Mouse (Mus musculus) 3T3-L1 (cell line): ENCODE measurements around the gene Dkkl1.

ENCODE experiments used
- DNase-seq: peaks from one replicate; pipeline ENCODE4 v3.0.0-alpha.2; 2015; ENCODE audit warnings: low read depth, low spot score

The Dkkl1 gene

DNA sequence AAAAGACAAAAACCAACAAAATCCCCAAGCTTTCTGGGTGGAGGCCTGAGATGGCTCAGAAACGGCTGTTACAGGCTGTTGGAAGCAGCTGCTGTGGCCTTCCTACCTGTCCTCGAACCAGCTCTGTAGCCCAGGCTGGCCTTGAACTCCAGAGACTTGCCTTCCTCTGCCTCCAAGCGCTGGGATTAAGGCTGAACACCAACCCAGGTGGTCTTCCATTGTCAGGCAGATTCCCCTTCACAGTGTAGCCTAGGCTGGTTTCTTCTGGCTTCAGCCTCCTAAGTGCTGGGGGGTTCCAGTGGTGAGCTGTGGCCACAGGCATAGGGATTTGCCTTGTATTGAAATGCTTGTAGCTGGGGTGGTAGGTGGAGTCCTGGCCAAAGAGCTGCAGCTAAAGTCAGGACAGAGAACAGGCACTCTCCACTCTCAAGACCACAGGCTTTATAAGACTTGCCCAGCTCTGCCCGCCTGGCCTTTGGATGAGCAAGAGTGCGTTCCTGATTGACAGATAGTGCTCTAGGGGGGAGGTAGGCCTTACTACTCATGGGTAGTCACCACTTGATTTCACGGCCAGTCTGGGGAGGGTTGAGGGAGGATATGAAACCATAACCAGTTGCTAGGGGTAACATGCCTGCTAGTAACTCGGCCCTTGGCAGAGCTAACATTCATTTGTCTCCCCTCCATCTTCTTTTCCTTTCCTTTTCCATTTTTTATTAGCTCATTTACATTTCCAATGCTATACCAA, 17.7 kb upstream of the Dkkl1 start:
- DNase-seq, result no peak

DNA sequence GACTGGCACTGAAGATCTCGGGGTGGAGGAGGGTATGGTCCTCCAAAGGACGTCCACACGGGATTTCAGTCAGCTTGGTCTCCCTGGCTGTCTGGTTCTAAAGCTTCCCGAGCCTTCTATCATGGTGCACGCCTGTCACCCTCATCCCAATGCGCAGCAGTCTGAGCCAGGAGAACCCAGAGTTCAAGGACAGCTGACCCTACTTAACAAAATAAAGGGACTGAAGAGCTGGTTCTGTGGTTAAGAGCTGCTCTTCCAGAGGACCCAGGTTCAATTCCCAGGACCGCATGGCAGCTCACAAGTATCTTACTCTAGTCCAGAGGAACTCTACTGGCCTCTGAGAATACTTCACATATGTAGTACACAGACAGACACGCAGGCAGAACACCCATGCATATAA, 17.1 kb upstream of the Dkkl1 start:
- DNase-seq, result no peak

DNA sequence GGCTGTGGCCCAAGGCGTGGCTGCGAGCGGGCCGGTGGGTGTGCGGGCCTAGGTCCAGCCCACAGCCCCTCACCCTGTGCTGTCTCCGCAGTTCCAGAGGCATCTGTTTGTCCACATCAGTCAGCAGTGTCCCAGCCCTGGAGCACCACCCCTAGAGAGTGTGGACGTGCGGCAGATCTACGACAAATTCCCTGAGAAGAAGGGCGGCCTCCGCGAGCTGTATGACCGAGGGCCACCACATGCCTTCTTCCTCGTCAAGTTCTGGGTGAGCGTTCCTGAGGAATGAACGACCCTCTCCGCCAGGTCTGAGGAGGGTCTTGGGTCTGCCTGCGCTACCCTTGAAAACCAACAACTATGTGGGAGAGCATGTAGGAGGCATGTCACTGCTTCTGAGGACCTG, 16.6 kb upstream of the Dkkl1 start:
- DNase-seq, result no peak

DNA sequence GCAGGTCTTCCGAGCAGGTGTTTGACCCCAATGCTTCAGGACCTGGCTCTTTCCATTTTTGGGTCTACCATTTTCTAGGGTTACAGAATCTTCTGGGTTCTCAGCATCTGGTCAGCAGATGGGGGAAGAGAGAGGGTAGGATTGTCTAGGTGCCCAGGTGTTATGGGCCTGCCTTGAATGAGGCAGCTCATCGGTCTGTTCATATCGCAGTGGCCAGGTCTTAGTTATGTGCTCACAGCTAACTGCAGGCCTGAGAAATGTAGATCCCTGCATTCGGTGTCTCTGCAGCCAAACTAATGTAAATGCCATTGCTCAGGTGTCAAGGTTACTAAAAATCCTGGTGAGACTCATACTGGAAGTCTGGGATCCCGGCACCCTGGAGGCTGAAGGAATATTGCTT, 14.5 kb upstream of the Dkkl1 start:
- DNase-seq, result no peak

DNA sequence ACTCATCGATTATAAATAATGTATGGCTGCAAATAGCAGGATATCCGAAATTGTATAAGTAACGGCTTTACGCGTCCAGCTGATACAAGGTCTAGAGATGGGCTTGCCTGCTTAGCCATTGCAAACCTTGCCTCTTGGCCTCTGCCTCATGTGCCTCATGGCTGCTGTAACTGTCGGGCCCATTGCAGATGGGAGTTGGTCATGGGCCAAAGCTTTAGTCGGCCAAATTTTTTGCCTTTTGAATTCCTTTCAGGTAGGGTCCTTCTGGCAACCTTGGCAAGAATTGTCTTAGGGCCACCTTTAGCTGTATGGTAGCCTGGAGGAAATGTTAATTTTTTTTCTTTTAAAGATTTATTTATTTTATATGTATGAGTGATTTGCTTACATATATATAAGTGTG, 12.9 kb upstream of the Dkkl1 start:
- DNase-seq, result no peak

DNA sequence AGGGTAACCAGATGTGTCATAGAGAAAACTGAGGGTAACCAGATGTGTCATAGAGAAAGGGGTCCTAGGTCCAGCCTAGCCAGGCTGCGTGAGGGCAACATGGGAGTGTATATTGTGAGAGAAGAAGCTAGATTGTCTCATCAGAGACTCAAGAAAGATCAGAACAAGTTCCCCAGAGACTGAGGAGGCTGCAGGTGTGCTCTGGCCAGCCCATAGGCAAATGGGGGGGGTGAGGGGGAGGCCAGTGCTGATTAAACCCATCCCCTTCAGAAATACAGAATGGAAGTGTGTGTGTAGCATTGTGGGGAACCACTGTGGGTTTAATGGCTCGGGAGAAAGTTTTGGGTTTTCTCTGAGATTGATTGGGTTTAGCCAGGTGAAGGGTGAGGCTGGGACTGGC, 9.7 kb upstream of the Dkkl1 start:
- DNase-seq, result no peak

DNA sequence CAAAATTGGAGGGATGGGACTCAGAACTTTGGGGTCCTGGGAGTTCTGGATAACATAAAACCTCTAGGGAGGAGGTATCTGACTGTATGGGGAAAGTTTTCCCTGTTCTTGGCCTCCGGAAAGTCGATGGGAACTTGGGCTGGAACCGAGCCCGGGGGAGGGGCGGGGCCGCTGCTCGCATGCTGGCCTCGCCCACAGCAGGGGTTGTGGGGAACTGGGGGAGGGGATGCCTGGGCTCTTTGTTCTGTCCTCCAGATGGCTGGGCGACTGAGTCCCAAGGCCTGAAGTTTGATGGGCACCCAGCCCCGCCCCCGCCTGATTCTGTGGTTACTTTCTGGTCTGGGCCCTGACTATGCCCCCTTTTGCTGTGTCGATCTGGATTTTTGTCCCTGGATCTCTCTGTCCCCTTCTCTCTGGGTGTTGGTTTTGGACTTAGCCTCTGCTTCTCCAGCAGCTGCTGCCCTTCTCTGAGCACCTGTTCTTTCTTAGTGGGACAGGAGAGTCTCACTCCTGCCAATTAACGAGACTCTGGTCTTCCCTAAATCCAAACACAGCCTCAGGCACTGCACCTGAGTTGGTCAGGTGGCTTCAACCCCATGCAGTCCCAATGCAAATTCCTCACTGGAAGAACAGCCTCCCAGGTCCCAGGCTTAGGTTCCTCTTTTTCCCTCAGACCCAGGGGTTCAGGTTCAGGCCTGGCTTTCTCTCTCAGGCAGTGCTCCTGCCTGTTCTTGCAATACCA, 4.7 kb upstream of the Dkkl1 start:
- peak; percentile 73 for DNase-seq

DNA sequence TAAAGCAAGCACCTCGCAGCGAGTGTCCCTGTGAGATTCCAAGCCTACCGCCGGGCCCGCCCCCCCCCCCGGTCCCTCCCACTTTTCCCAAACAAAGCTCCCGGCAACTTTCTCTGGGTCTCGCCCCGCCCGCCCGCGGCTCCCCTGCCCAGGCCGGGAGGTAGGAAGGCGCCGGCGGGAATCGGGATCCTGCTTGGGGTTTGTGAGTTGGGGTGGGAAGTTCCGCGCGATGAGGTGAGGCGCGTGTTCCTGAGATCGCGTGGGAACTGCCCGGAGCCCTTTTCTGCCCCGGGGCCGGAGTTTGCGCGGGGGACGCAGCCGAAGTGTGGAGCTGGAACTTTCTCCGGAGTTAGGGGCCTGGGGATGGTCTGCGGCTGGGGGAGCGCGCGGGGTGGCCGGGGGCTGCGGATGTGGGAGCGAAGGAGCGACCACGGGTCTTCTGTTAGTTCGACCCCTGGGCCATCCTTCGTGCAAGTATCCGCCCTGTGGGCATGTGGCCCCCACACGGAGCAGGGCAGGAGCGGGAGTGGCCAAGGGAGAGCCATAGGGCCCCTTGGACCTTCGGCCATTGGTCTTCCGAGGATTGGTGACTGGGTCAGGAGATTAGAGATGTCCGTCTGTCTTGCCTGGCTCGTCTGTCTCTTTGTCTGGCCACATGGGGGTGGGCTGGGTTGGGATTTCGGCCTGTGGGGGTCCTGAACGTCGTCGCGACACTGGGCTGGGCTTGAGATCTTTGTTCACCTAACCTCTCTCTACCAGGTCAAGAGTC, 3.9 kb upstream of the Dkkl1 start, which contains the start of gene Tead2:
Gene Tead2, plus strand, starts transcription at position 81 of the 769 bp plus-strand sequence.
- DNase-seq, result peak; percentile 70

DNA sequence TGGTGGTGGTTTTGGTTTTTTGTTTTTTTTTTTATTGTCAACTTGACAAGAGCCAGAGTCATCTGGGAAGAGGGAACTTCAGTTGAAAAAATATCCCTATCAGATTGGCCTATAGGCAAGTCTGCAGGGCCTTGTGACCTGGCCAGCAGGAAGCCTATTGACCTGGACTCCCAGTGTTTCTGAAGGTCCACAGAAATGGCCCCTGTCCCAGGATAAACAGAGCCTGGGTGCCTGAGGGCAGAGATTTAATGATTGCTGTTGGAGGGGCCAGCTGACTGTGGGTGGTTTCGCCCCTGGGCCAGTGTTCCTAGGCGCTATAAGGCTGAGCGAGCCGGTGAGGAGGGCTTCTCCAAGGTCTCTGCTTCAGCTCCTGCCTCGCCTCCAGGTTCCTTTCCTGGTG, 1.8 kb upstream of the Dkkl1 start:
- no peak for DNase-seq

DNA sequence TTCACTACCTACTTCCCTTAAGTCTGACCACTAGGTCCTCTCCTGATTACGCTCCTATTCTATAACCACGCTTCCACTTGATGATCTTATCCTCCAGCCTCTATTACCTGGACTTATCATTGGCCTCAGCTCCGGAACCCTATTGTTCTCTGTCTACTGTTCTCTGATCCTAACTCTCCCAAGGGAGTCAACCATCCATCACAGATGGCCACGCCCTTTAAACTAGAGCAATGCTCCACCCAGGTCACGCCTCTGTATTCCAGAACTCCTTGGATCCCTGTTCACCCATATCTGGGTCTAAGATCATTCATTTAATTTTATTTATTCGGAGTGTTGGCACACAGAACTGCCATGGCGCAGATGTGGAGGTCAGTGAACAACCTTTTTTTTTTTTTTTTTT, 409 bp upstream of the Dkkl1 start:
- no peak for DNase-seq

DNA sequence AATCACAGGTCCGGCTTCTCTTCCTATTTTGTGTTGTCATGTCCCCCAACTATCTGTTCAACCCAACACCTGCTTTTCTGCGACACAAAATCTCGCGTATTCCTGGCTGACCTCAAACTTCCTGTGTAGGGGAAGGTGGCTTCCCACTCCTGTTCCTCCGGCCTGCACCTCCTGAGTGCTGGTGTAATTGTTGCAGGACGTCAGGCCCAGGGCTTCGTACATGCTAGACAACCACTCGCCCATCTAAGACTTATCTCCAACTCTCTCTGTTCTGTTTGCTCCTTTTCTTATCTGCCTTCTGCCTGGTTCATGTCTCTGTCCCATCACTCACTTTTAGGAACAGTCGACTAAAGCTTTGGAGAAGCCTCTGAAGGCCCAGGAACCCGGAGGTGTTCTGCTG, 877 bp downstream of the Dkkl1 start:
- no peak for DNase-seq

DNA sequence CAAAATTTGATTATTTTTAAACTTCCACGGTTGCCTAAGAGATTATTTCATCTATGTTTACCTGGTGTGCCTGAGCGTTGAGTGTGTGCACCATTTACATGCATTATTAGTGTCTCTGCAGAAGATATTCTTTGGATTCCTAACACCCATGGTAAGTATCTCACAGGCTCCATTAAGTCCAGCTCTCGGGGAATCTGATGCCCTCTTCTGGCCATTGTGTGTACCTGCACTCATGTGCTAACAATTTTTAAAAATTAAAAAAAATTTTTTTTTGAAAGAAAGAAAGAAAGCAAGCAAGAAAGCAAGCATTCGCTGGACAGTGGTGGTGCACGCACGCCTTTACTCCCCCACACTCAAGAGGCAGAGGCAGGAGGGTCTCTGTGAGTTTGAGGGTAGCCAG, 3.7 kb downstream of the Dkkl1 start:
- peak; percentile 8 for DNase-seq

DNA sequence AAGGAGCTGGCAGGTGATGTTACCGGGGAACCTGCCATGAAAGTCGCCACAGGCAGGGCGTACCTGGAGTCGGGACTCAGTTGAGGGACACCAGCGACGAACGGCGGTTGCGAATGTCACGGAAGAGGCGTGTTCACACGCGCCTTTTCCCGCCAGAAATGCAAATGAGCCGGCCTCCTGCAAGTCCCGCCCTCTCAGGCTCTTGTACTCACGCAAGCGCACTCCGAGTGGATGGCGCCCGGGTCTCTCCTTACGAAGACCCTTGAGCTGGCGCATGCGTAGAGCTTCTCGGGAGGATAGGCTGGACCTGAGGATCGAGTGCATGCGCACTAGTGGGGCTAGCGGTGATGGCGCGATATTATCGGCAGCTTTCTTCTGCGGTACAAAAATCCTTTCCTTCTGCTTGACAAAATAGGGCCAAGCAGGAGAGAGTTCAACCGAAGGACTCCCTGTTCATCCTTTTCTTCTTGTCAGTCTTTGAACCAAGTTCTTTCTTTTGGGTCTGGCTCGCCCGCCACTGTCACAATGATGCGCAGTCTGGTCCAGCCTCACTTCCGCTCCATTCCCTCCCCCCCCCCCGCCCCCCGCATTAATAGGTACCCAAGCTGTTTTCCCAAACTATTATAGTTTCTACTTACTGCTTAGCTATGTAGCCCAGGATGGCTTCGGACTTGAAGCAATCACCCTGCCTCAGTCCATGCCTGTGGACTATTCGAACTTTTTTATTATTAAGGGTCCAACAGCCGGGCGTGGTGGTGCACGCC, 7.4 kb downstream of the Dkkl1 start, which contains the start of gene Ccdc155:
Gene Ccdc155, minus strand, starts transcription at position 513 of the 764 bp plus-strand sequence.
- no peak for DNase-seq

DNA sequence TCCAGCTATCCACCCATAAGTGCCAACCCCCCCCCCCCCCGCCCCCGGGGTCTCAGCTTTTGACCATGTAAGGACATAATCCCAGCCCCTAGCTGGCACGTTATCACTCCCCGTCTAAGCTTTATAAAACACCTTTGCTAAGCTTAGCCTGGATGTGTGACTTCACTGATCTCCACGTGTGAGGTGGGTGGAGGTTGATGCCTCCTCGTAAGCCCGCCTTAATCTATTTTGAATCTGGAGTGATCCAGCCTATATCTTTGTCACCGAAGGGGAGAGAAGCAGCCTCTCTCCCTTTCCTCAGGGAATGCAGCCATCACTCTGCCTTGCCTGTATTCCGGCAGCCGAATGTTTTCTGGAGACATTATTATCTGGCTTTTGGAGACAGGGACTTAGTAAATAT, 9.3 kb downstream of the Dkkl1 start:
- no peak for DNase-seq

DNA sequence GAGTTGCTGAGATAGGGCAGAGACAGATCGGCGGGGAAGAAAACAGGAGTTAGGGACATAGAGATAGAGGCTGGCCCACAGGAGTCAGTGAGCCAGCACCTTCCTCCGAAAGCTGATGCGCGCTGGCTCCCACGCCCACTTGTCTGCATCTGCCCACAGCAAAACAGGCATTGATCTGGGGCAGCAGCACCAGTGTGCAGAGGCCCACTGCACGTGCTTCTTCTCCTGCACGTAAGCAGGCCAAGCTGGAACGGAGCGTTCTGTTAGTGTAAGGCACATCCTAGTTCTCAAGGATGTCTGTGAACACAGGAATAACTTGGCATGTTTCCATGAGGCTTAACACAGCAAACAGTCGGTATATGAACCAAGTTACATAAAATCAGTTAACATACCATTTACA, 13.0 kb downstream of the Dkkl1 start:
- no peak for DNase-seq

DNA sequence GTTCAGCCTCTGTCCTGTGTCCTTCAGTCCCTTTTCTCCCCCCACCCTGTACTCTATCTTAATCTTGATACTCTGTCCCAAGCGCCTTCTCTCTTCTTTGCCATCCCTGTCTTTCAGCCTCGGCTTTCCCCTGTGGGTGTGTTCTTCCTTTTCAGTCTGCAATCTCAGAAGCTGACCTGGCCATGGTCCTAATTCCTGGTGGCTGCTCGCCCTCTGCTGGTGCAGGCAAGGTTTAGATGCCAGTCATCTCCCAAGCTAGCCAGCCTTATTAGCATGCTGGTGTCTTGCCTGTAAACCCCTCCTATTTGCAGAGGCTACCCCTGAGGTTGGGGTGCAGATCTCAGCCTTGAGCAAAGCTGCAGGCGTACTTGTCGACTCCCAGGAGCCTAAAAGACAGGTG, 13.5 kb downstream of the Dkkl1 start:
- peak; percentile 85 for DNase-seq

DNA sequence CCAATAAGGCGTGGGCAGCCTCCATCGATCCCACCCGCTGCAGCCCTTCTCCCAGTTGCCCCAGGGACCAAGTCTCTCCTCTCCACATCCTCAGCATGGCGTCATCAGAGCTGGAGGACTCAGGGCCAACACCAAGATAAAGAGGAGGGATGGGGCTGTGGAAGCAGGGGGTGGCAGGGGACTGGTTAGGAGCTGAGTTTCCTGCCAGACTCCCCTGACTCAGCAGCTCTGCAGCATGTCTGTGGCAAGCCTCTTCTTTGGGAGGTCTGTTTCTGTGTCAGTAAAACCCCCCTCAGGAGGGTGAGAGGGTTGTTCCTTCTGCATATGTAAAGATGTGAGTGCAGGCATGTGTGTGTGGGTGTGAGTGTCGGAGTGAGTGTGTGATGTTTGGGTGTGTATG, 15.0 kb downstream of the Dkkl1 start:
- no peak for DNase-seq

DNA sequence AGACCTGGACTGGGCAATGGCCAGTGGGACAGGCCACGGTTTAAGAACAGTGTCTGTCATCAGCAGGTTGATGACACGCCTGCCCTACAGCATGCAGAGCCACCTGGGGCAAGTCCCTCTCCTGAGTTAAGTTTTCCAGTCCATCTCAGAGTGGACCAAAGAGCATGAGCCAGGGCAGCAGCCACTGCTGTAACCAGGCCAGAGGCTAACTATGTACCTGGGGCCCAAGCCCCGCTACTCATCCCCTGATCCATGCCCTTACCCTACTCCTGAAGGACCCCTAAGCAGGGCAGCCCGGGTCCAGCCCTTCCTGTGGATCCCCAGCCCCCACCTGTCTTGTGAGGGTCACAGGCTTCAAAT, 15.8 kb downstream of the Dkkl1 start:
- DNase-seq, result no peak

DNA sequence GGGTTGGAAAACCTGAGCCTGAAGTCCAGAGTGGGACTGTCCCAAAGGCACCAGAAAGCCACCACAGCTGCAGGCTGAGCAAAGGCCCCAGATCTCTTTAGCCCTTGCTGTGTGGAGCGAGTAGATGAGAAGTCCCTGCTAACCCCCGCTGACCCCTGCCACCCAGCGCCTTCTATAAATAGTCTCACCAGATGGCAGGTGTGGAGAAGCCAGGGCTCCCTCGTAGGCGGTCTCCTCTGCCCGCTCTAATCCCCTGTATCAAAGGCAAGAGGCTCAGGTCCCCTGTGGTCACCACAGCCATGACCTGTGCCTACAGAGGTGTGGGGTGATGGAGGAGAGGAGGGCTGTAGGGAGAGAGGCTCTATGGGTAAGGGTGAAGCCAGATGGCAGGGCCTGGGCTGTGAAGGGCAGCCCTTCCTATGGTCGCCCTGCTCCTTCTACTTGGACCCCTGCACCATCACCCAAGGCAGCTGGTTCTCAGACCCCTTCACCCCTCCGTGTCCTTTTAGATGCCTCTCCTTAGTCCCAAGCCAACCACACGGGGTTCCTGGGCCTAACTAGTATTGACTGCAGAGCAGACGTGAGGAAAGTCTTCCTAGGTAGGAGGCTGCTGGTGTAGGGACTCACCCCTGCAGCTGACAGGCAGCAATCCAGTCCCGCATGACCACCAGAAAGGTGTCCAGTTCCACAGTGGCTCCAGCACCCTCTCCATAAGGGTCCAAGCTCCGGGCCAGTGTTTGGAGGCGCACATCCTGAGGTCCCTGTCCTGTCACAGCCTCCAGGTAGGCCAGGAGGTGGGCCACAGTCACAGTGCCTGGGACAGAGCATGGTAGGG, 16.4 kb downstream of the Dkkl1 start:
- DNase-seq, result no peak

DNA sequence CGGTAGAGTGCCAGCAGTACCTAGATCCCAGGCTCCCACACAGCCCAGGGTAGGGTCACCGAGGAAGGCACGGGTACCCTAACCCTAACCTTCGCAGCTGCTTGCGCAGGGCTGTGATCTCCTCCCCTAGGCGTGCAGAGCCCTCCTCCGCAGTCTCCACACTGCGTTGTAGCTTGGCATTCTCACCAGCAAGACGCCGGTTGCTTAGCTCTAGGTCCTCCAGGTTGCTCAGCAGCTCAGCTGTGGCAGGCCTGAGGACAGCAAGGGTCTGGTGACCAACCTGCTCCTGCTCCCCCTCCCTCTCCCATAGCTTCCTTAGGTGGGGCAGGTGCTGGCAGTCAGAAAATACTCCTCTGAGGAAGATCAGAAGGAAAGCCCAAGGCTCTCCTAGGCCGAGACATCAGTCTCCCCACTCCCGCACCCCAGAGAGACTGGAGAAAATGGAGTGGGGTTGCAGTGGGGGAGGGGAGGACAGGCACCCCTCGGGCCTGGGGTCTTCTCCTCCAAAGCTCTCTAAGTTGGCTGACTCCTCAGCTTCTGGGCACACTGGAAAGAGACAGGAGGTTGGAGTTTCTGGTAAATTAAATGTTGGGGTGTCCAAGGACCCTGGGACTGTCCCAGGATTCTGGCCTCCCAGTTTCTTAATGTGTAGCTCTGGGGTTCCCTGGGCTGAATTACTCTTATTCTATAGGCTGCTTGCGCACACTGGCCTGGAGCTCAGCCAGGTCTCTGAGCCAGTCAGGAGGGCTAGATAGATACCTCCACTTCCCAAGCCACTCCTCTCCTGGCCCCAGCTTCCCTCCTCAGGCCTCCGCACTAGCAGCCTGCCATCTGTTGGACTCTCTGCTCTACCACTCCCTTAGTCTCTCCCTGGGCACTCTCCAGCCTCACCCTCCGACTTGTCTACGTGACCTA, 17.8 kb downstream of the Dkkl1 start:
- DNase-seq, result no peak
